Mouse (Mus musculus): ENCODE measurements at regions not wholly inside any gene's neighbourhood (a gene's known extent, or its start where the extent isn't known, plus 50 kb on each side); places are given as distances from the start of the nearest gene placed in this dataset.

- TF ChIP-seq CTCF (conservative IDR thresholded peaks at IDR 0.05; ENCODE audit: insufficient read depth, insufficient read length, low read depth, low read length) (0 out of 2 replicates have a peak, but pooled peaks have one; percentile 8), POLR2A (IDR thresholded peaks at IDR 0.05; ENCODE audit: low read depth, low read length) (no peak)
- no peaks in the 10 kb centered on the region for H3K36me3 ChIP-seq (ENCODE audit: control insufficient read depth, insufficient read depth, low read length)
- 81% methylated on average over 9 of the region's 9 CpGs for WGBS
- DNase-seq = no peak
- H3K27ac ChIP-seq (ENCODE audit: insufficient read depth, low read depth, low read length) = no peak overlapping the region
- no peaks in the 10 kb centered on the region for H3K27me3 ChIP-seq (replicated peaks; ENCODE audit: control insufficient read depth, insufficient read depth, low read length)
- H3K4me1 ChIP-seq (ENCODE audit: control insufficient read depth, insufficient read depth, low read length) = no peaks in the 10 kb centered on the region
- no peak overlapping the region for H3K4me3 ChIP-seq (ENCODE audit: insufficient read depth, low read depth, low read length)
Measured at GRCm38 (mm10) chr2:115119429-115120205, 461.9 kb upstream of the BC052040 start.

DNA sequence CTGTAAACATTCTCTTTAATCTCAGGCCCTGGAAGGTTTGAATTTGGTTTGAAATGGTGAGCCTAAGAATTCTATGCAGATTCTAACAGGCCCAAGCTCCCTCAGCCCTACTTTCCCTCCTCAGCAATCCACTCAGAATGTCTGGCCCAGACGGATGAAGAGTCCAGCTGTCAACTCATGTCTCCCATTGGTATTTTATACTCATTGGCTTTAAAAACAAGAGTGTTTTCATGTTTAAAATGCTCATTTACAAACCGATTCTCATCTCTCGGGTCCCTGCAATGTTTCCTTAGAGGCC is 461.4 kb upstream of the BC052040 start:
- 78% methylated on average over 3 of the region's 3 CpGs for WGBS
- Histone ChIP-seq H3K4me1 (ENCODE audit: control insufficient read depth, insufficient read depth, low read length) (no peaks in the 10 kb centered on the region), H3K27ac (ENCODE audit: insufficient read depth, low read depth, low read length) (no peak overlapping the region), H3K27me3 (replicated peaks; ENCODE audit: control insufficient read depth, insufficient read depth, low read length) (no peaks in the 10 kb centered on the region), H3K36me3 (ENCODE audit: control insufficient read depth, insufficient read depth, low read length) (no peaks in the 10 kb centered on the region), H3K4me3 (ENCODE audit: insufficient read depth, low read depth, low read length) (no peak overlapping the region)
- no peak for TF ChIP-seq POLR2A (IDR thresholded peaks at IDR 0.05; ENCODE audit: low read depth, low read length)
- no peak for TF ChIP-seq CTCF (conservative IDR thresholded peaks at IDR 0.05; ENCODE audit: insufficient read depth, insufficient read length, low read depth, low read length)
- no peak for DNase-seq

- no peak for DNase-seq
- Histone ChIP-seq H3K27ac (ENCODE audit: insufficient read depth, low read depth, low read length) (no peak overlapping the region), H3K4me3 (ENCODE audit: insufficient read depth, low read depth, low read length) (no peak overlapping the region), H3K36me3 (ENCODE audit: control insufficient read depth, insufficient read depth, low read length) (no peaks in the 10 kb centered on the region), H3K27me3 (replicated peaks; ENCODE audit: control insufficient read depth, insufficient read depth, low read length) (no peaks in the 10 kb centered on the region), H3K4me1 (ENCODE audit: control insufficient read depth, insufficient read depth, low read length) (no peaks in the 10 kb centered on the region)
- WGBS = 88% methylated on average over 6 of the region's 6 CpGs
- TF ChIP-seq POLR2A (IDR thresholded peaks at IDR 0.05; ENCODE audit: low read depth, low read length) (no peak), CTCF (conservative IDR thresholded peaks at IDR 0.05; ENCODE audit: insufficient read depth, insufficient read length, low read depth, low read length) (no peak)
Measured at GRCm38 (mm10) chr2:115126625-115127369, 454.7 kb upstream of the BC052040 start.

DNA sequence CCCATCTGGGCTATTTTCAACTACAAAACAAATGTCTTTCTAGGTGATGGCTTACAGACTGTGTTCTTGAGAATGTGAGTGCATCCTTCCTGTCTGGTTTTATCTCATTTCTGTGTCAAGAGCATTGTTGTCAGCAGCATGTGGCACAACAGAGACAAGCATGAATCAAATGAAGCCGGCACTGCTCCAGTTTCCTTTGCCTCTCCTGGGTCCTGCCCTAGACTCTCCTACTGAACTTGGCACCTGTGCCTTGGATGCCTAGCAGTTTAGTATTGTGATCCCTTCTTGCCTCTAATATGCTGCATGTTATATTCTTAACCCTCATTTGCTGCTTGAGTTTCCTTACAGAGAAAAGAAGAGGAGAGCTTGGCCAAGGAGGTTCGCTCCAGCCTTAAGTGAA is 449.8 kb upstream of the BC052040 start:
- Histone ChIP-seq H3K4me1 (ENCODE audit: control insufficient read depth, insufficient read depth, low read length) (no peaks in the 10 kb centered on the region), H3K4me3 (ENCODE audit: insufficient read depth, low read depth, low read length) (no peak overlapping the region), H3K27ac (ENCODE audit: insufficient read depth, low read depth, low read length) (no peak overlapping the region), H3K27me3 (replicated peaks; ENCODE audit: control insufficient read depth, insufficient read depth, low read length) (no peaks in the 10 kb centered on the region), H3K36me3 (ENCODE audit: control insufficient read depth, insufficient read depth, low read length) (no peaks in the 10 kb centered on the region)
- TF ChIP-seq POLR2A (IDR thresholded peaks at IDR 0.05; ENCODE audit: low read depth, low read length) (no peak), CTCF (conservative IDR thresholded peaks at IDR 0.05; ENCODE audit: insufficient read depth, insufficient read length, low read depth, low read length) (no peak)
- peak; percentile 74 for DNase-seq
- WGBS = 63% methylated on average over 2 of the region's 2 CpGs

DNA sequence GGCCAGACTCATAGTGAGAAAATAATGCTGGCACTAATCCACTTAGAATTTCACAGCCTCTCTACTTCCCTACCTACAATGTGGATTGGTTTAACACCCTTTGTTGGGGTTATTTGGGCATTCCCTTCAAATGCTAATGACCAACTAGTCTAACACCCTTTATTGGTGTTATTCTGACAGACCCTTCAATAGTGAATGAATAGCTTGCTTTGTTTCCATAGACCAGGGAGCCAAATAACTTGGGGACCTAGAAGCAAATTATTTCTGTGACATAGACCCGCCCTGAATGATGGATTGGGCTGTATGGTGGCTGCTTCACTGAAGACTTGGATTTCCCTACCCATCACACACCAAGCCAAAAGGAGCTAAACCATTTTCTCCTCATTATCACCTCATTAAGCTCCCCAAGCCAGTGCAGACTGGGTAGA is 449.3 kb upstream of the BC052040 start:
- no peaks in the 10 kb centered on the region for H3K4me1 ChIP-seq (ENCODE audit: control insufficient read depth, insufficient read depth, low read length)
- DNase-seq = no peak
- 55% methylated on average over 1 of the region's 1 CpGs for WGBS
- H3K27ac ChIP-seq (ENCODE audit: insufficient read depth, low read depth, low read length) = no peak overlapping the region
- no peak overlapping the region for H3K4me3 ChIP-seq (ENCODE audit: insufficient read depth, low read depth, low read length)
- no peaks in the 10 kb centered on the region for H3K27me3 ChIP-seq (replicated peaks; ENCODE audit: control insufficient read depth, insufficient read depth, low read length)
- no peak for TF ChIP-seq CTCF (conservative IDR thresholded peaks at IDR 0.05; ENCODE audit: insufficient read depth, insufficient read length, low read depth, low read length)
- no peak for TF ChIP-seq POLR2A (IDR thresholded peaks at IDR 0.05; ENCODE audit: low read depth, low read length)
- H3K36me3 ChIP-seq (ENCODE audit: control insufficient read depth, insufficient read depth, low read length) = no peaks in the 10 kb centered on the region

DNA sequence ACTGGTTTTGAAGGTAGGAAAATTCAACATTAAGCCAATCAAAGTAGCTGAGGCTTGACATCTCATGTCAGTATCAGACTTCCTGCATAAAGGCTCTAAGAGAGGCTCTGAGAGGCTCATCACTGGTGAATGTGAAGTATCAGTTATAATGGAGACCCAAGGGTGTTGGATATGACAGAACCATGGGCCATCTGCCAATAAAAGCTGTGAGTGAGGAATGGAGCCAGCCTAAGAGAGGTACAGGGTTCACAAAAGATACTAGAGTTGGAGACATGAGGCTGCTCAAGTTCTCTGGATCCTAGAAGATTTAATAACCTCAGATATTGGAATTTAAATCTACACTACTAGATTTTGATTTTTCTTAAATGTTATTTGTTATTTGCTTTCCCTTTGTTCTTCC is 440.1 kb upstream of the BC052040 start:
- H3K36me3 ChIP-seq (ENCODE audit: control insufficient read depth, insufficient read depth, low read length) = no peaks in the 10 kb centered on the region
- H3K4me3 ChIP-seq (ENCODE audit: insufficient read depth, low read depth, low read length) = no peak overlapping the region
- no peak for TF ChIP-seq POLR2A (IDR thresholded peaks at IDR 0.05; ENCODE audit: low read depth, low read length)
- TF ChIP-seq CTCF (conservative IDR thresholded peaks at IDR 0.05; ENCODE audit: insufficient read depth, insufficient read length, low read depth, low read length) = no peak
- no peaks in the 10 kb centered on the region for H3K4me1 ChIP-seq (ENCODE audit: control insufficient read depth, insufficient read depth, low read length)
- no peak for DNase-seq
- no peaks in the 10 kb centered on the region for H3K27me3 ChIP-seq (replicated peaks; ENCODE audit: control insufficient read depth, insufficient read depth, low read length)
- no peak overlapping the region for H3K27ac ChIP-seq (ENCODE audit: insufficient read depth, low read depth, low read length)

- no peak for DNase-seq
- TF ChIP-seq CTCF (conservative IDR thresholded peaks at IDR 0.05; ENCODE audit: insufficient read depth, insufficient read length, low read depth, low read length) = no peak
- no peak for TF ChIP-seq POLR2A (IDR thresholded peaks at IDR 0.05; ENCODE audit: low read depth, low read length)
- Histone ChIP-seq H3K4me3 (ENCODE audit: insufficient read depth, low read depth, low read length) (no peak overlapping the region), H3K4me1 (ENCODE audit: control insufficient read depth, insufficient read depth, low read length) (no peaks in the 10 kb centered on the region), H3K36me3 (ENCODE audit: control insufficient read depth, insufficient read depth, low read length) (no peaks in the 10 kb centered on the region), H3K27ac (ENCODE audit: insufficient read depth, low read depth, low read length) (no peak overlapping the region), H3K27me3 (replicated peaks; ENCODE audit: control insufficient read depth, insufficient read depth, low read length) (no peaks in the 10 kb centered on the region)
- 82% methylated on average over 5 of the region's 5 CpGs for WGBS
Measured at GRCm38 (mm10) chr2:115172111-115172510, 409.4 kb upstream of the BC052040 start.
